Mouse (Mus musculus) midbrain, postnatal 0 days (tissue): ENCODE data around the gene Gstt3. TPM values are rescaled to one million over a fixed set of nuclear protein-coding genes. Genes with fewer than 3 reads are reported as not detected.
"Not testable (repeated sequence)": the region's sequence is repeated elsewhere in the genome, so short reads cannot be mapped to it uniquely, and the experiment has no call there.

Experiments used
- ATAC-seq: fragments of 200-750 bp; cut with Nextera tagmentation; 2 replicates; pipeline ENCODE4 v1.8.0; 2017; ENCODE audit warnings: moderate number of reproducible peaks, mild to moderate bottlenecking, moderate TSS enrichment, moderate library complexity; ENCODE audit not compliant: low FRiP score
- DNase-seq: peaks from one replicate; pipeline ENCODE4 v3.0.0-alpha.2; 2015; ENCODE audit warnings: low spot score
- H3K27ac ChIP-seq: fragments of 300-500 bp; sonication (generic); 2 replicates; pipeline ENCODE4 v1.5.1; 2014; ENCODE audit warnings: low read depth, mild to moderate bottlenecking, low read length, mixed read lengths
- H3K27me3 ChIP-seq: fragments of 300-500 bp; sonication (generic); 2 replicates; pipeline ENCODE4 v1.6.1; 2014; ENCODE audit warnings: low read length, control low read depth, mixed read lengths; ENCODE audit not compliant: insufficient read depth
- H3K36me3 ChIP-seq: fragments of 300-500 bp; sonication (generic); 2 replicates; pipeline ENCODE4 v1.6.1; 2014; ENCODE audit warnings: low read length, control low read depth, mixed read lengths; ENCODE audit not compliant: insufficient read depth
- H3K4me1 ChIP-seq: fragments of 300-500 bp; sonication (generic); 2 replicates; pipeline ENCODE4 v1.6.1; 2014; ENCODE audit warnings: mild to moderate bottlenecking, control low read depth, antibody characterized with exemption, low read length, mixed read lengths; ENCODE audit not compliant: insufficient read depth
- H3K4me2 ChIP-seq: fragments of 300-500 bp; sonication (generic); 2 replicates; pipeline ENCODE4 v1.6.1; 2014; ENCODE audit warnings: low read depth, mild to moderate bottlenecking, low read length, mixed read lengths; ENCODE audit not compliant: poor library complexity, severe bottlenecking
- H3K4me3 ChIP-seq: fragments of 300-500 bp; sonication (generic); 2 replicates; pipeline ENCODE4 v1.5.1; 2014; ENCODE audit warnings: low read depth, mild to moderate bottlenecking, low read length, moderate library complexity
- H3K9ac ChIP-seq: fragments of 300-500 bp; sonication (generic); replicated peaks from 2 replicates; pipeline ENCODE4 v1.6.1; 2014; ENCODE audit warnings: mild to moderate bottlenecking, low read length, moderate library complexity, mixed read lengths; ENCODE audit not compliant: poor library complexity, severe bottlenecking
- H3K9me3 ChIP-seq: fragments of 300-500 bp; sonication (generic); 2 replicates; pipeline ENCODE4 v1.6.1; 2016; ENCODE audit warnings: low read length, control low read depth
- CTCF ChIP-seq: IDR thresholded peaks from 2 replicates; pipeline ENCODE4 v1.5.1; 2016; ENCODE audit warnings: antibody characterized with exemption, mild to moderate bottlenecking
- WGBS: fragments of 180-500 bp; shearing (Covaris S2); extraction: QIAGEN DNeasy Blood & Tissue Kit; methylation state at CpG from one replicate; pipeline ENCODE4 v1.1.7; 2014; 5-methylcytosine and 5-hydroxymethylcytosine counted together
- polyA plus RNA-seq: library from polyadenylated mRNA; unstranded; fragments of >200 nt; fragmentation: Nextera tagmentation; extraction: Ambion mirVana; gene quantifications from 2 replicates; pipeline ENCODE4 v1.2.1, GENCODE M21; 2015
- total RNA-seq: library from RNA; depleted of rRNA; stranded (reverse); fragments of >200 nt; gene quantifications from 2 replicates; pipeline ENCODE4 v1.2.3, GENCODE M21; 2014

Gene Gstt3
- total and polyA plus RNA-seq, 2 experiments from 2014 or later, result 2.8 to 7.7 TPM

- Histone ChIP-seq H3K9ac (no peak overlapping the region), H3K27ac (no peak overlapping the region), H3K9me3 (no peaks in the 10 kb centered on the region), H3K27me3 (peaks cover 31% of the 10 kb centered on the region), H3K4me2 (no peak overlapping the region), H3K36me3 (no peaks in the 10 kb centered on the region), H3K4me3 (no peak overlapping the region), H3K4me1 (no peaks in the 10 kb centered on the region)
- TF ChIP-seq CTCF, result no peak
- ATAC-seq (no peak), DNase-seq (no peak)
- 86% methylated on average over 6 of the region's 6 CpGs for WGBS
Observed at GRCm38 (mm10) chr10:75776562-75776961, 4.7 kb downstream of the Gstt3 start.

GRCm38 (mm10) chr10:75774587-75774986, 6.6 kb downstream of the Gstt3 start:
- H3K4me3 ChIP-seq, result no peak overlapping the region
- H3K27me3 ChIP-seq, result peaks cover 13% of the 10 kb centered on the region; the same call in 1 of the 2 replicates
- H3K27ac ChIP-seq, result no peak overlapping the region
- no peak overlapping the region for H3K9ac ChIP-seq
- no peaks in the 10 kb centered on the region for H3K4me1 ChIP-seq
- DNase-seq, result no peak
- H3K36me3 ChIP-seq, result no peaks in the 10 kb centered on the region
- no peak for ATAC-seq
- 92% methylated on average over 9 of the region's 9 CpGs for WGBS
- no peaks in the 10 kb centered on the region for H3K9me3 ChIP-seq
- TF ChIP-seq CTCF, result no peak
- H3K4me2 ChIP-seq, result no peak overlapping the region

GRCm38 (mm10) chr10:75774102-75774501, 7.1 kb downstream of the Gstt3 start:
- WGBS, result 92% methylated on average over 5 of the region's 5 CpGs

GRCm38 (mm10) chr10:75772795-75773664, 8.2 kb downstream of the Gstt3 start, which contains the start of gene Ddt:
Ddt (minus strand) TSS chr10:75773414.
- Histone ChIP-seq H3K4me3 (peak within 1 kb of the TSS; percentile 60), H3K27me3 (peaks cover 8% of the 10 kb centered on the region; the same call in 1 of the 2 replicates), H3K9me3 (no peaks in the 10 kb centered on the region), H3K9ac (peak within 1 kb of the TSS; percentile 64), H3K36me3 (no peaks in the 10 kb centered on the region), H3K4me1 (no peaks in the 10 kb centered on the region), H3K27ac (no peak within 1 kb of the TSS), H3K4me2 (peak within 1 kb of the TSS; percentile 99)
- ATAC-seq, result peak; percentile 95
- WGBS, result 1% methylated on average over 44 of the region's 47 CpGs
- peak; percentile 96 for DNase-seq
- TF ChIP-seq CTCF, result peak; percentile 60

More at GRCm38 (mm10) chr10:75774102-75774501, 7.1 kb downstream of the Gstt3 start:
- Histone ChIP-seq H3K4me3 (no peak overlapping the region), H3K27me3 (peaks cover 9% of the 10 kb centered on the region; the same call in 1 of the 2 replicates), H3K27ac (no peak overlapping the region), H3K4me2 (no peak overlapping the region), H3K9me3 (no peaks in the 10 kb centered on the region), H3K36me3 (no peaks in the 10 kb centered on the region), H3K9ac (no peak overlapping the region), H3K4me1 (no peaks in the 10 kb centered on the region)
- ATAC-seq (no peak), DNase-seq (no peak)
- TF ChIP-seq CTCF, result no peak

GRCm38 (mm10) chr10:75767756-75768155, 13.5 kb downstream of the Gstt3 start:
- H3K4me3 ChIP-seq, H3K4me1 ChIP-seq, H3K27ac ChIP-seq, H3K4me2 ChIP-seq, DNase-seq, H3K36me3 ChIP-seq, H3K9ac ChIP-seq, H3K9me3 ChIP-seq, ATAC-seq, H3K27me3 ChIP-seq: not testable (repeated sequence)
- 34% methylated on average over 5 of the region's 5 CpGs for WGBS

GRCm38 (mm10) chr10:75766856-75767255, 14.4 kb downstream of the Gstt3 start:
- no peaks in the 10 kb centered on the region for H3K27me3 ChIP-seq
- 91% methylated on average over 6 of the region's 6 CpGs for WGBS
- H3K4me3 ChIP-seq, result no peak overlapping the region
- H3K4me1 ChIP-seq, result no peaks in the 10 kb centered on the region
- no peak for TF ChIP-seq CTCF
- no peak for ATAC-seq
- H3K36me3 ChIP-seq, result no peaks in the 10 kb centered on the region
- no peak for DNase-seq
- no peaks in the 10 kb centered on the region for H3K9me3 ChIP-seq
- H3K9ac ChIP-seq, result no peak overlapping the region
- no peak overlapping the region for H3K4me2 ChIP-seq
- no peak overlapping the region for H3K27ac ChIP-seq
